Mouse (Mus musculus) lung, adult 18-20 months (tissue): Measurements from ENCODE around the gene Sept4.
A peak's percentile ranks its signal among the peaks of the same experiment; 100 is the strongest.

ENCODE experiments used
- DNase-seq, 2 experiments: peaks; one replicate each; pipeline ENCODE4 v3.0.0; 2022; ENCODE audit warnings: mixed read lengths in 2 of 2

The Sept4 gene

GRCm38 (mm10) chr11:87579713-87580112, 11.0 kb downstream of the Sept4 start:
- peak; percentile 60 for DNase-seq

GRCm38 (mm10) chr11:87580543-87581085, 11.9 kb downstream of the Sept4 start:
- no peak for DNase-seq

- no peak for DNase-seq
Measured at GRCm38 (mm10) chr11:87581161-87581865, 12.6 kb downstream of the Sept4 start.

DNA sequence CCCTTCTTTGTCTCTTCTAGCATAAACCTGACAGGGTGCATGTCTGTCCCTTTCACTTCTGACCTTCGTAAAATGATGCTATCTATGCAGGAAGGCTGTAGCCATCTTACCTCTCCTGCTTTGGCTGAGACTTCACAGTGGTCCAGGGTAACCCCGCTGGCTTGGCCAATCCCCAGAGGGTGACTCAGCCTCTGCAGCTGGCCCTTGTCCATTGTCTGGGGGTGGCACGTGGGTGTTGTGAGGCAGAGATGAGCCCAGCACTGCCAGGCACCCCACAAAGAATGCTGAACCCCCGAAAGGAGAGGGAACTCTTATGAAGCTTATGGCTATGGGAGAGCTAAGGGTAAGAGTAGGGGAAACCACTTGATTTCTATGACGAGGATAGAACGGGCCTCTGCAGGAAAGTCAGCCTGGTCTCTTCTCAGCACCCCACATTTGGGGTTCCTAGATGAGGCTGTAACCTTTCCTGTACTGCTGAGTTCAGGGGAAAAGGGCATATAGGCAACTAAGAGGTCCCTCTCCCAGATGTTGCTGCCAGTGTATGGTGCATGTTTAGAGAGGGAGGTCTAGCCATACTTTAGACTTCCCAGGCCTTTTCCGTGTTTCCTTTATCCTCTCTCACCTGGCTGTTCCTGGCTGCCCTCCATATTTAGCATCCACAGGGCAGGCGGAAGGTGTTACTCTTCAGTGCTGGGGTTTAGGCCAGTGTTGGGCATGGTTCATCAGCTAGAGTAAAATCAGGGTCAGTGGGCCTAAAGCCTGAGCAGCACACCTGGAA, 13.4 kb downstream of the Sept4 start:
- no peak for DNase-seq

DNA sequence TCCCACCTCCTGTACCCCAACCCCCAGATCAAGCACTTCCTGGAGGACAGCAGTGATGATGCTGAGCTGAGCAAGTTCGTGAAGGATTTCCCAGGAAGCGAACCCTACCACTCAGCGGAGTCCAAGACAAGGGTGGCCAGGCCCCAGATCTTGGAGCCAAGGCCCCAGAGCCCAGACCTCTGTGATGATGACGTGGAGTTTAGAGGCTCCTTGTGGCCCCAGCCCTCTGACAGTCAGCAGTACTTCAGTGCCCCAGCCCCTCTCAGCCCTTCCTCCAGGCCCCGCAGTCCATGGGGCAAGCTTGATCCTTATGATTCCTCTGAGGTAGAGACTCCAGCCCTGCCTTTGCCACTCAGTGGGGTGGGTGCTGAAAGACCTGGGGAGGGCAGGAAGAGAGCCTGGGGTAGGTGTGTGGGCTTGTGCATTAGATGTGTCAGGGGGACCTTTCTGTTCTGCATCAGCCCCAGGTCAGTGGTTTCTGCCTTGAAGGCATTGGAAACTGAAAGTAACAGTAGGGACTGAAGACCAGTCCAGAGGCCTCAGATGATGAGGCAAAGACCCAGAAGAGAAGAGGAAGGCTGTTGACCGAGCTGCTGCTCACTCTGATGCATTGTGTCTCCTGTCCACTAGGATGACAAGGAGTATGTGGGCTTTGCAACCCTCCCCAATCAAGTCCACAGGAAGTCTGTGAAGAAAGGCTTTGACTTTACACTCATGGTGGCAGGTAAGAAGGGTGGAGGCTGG, 14.8 kb downstream of the Sept4 start:
- no peak for DNase-seq

DNA sequence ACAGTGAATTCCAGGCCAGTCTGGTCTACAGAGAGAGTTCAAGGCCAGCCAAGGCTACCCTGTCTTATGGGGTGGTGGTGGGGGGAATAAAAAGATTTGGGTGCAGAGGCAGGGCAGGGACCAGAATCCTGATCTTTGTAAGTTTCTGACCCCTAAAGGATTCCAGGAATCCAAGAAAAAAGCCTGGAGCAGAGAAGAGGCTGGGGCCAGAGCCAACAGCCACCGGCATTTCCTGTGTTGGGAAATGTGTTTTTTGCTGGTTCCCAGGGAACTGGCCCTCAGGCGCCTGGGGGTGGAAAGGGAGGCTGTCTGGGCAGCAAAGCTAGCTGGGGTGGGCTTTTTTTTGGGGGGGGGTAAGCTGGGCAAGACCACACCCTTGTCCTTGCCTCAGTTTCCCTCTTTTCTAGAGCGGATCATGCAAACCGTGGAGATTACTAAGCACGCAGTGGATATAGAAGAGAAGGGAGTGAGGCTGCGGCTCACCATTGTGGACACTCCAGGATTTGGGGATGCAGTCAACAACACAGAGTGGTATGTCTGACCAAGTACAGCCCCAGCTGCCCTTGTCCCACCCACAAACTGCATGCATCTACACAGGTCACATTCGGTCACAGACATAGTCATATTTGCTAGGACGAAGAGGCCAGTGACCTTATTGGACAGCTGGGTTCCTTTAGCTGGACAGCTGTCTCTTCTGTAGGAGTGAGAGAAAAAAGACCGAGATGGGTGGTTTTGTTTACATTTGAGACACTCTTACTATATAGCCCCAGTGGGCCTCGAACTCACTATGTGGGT, 16.2 kb downstream of the Sept4 start:
- DNase-seq: peak; percentile 56 to 68

DNA sequence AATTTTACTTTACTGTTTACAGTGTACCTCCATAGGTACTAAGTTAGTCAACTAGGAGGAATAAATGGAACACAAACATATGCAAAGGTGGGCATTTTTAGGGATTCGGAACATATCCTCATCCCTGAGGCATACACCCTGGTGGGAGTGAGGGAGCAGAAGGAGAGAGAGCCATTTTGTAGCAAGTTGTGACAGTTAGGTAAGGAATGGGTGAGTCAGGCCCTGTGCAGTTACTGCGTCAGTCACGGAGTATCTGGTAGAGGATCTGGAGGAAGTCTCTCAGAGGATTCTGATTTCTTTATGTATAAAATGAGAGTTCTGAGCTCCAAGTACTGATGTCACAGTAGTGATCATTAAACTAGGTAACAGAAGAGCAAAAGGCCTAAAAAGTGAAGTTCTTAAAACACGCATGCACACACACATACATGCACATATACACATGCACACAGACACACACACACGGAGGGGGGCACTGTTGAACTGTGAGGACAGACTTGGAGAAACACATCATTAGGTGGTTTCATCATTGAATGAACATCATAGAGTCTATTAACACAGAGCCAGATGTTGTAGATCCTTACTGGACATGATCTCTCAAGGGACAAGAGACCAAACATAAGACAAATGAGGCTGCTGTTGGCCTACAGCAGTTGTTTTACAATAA, 18.6 kb downstream of the Sept4 start:
- DNase-seq: no peak

DNA sequence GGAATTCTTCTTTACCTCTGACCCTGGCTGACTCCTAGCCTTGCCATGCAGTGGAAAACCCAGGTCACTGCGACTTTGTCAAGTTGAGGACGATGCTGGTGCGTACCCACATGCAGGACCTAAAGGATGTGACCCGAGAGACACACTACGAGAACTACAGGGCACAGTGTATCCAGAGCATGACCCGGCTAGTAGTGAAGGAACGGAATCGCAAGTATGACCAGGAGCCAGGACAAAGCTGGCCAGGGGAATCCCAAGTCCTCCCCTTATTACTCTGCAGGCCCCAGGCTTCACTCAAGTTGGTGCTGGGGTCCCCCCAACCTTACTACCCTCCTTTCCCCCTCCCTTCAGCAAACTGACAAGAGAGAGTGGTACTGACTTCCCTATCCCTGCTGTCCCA, 20.9 kb downstream of the Sept4 start:
- DNase-seq: no peak

DNA sequence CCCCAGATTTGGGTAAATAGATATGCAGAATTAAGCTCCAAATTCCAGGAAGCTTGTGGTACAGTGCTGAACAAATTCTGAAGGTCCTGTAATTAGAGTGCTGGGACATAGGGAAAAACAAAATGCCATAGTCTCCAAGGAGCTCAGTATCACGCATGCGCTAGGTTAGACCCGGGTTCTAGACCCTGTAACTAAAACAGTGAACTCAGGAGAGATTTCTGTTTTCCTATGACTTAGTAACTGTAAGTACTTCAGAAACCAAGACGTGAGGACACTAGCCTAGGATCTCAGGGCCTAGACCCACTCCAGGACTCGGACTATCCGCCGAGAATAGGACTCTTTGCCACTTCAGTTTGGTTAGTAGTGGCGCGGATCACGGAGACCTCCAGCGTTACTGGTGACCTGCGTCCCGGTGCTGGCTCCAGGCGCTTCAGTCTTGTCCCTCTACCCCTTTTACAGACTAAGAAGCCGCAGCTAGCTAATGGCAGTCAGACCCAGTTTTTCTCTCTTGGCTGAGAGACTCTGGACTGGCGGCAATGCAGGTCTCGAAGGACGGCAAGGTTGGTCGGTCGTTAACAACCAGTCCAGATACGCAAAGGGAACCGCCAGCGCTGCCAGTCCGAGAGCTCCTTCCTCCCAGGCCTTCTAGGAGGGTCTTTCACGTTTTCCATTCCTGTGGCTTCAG, 22.3 kb downstream of the Sept4 start:
- DNase-seq: peak in 1 of 2 experiments; percentile 48

- DNase-seq: peak; percentile 100
Measured at GRCm38 (mm10) chr11:87591526-87592353, 23.0 kb downstream of the Sept4 start, which contains the start of gene Mtmr4. TSS of gene Mtmr4 (plus strand) at chr11:87592162.

DNA sequence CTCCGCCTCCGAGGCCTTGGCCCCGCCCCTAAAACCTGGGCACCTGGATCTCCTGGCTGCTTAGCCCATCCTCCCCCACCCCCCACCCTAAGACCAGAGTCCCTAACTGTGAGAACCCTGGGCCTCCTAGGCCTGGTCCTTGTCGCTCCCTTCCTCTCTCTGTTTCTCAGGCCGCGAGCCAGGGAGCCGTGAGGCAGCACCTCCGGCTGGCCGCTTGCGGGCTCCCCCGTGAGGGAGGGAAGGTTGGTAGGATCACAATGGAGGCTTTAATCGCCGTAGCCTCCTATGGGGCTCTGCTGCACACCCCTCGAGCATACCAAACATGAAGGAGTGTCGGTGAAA, 23.6 kb downstream of the Sept4 start:
- DNase-seq: no peak

DNA sequence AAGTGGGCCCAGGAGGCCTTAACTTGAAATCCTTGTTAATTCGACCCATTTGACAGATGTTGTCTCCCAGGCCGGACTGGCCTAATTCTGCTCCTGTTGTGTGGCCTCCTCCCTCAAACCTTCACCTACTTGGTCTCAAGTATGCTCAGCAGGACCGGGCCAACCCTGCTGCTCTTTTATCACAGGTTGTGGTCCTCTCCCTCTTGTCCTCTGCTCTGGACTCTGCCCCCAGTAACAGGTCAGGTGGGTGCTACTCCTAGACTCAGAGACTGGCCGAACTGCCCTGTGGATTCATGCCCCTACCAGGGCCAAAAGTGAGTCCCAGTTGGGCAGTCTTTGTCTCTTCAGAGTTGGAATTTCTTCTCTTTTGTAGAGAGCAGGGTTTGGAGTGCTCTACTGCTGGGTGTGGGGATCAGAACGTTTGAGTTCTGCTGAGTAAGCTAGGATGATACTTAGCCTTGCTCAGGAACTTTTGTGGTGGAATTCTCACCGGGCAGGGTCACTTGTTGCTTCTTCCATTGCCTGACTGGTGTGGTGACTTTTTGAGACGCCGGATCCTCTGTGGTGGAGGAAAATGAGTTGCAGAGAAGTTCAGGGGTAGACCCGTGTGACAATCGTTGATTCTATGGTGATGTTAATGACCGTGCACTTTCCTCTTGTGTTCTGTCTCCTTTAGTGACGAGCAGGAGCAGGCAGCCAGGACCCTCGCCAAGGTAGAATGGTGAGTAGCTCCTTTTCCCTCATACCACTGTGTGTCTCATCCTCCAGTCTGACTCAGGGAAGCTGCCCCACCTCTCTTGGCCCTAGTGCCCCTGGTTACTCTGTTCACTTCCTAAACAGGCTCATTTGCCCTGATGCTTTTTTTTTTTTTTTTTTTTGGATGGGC, 24.3 kb downstream of the Sept4 start:
- DNase-seq: no peak

DNA sequence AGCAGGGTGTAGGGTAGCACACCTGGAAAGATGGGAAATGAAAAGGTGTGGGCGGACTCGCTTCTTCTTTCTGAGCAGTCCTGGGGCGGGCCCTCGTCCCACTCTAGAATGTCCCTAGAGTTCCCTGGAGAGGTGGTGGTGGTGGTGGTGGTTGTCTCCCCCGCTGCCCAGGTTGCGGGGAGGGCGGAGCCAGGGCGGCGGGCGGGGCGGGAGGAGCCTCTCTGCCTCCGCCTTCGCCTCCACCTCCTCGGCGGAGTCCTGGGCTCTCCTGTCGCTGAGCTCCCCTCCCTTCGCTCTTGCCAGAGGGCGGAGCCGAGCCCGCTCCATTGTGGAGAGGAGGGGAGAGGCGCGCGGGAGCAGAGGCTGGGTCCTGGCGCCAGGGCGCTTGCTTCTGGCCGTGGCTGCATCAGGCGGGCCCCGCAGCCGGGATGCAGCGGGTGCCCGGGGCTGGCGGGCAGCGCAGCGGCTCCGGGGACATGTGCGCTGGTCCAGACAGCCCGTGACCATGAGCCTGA, 26.7 kb downstream of the Sept4 start:
- peak; percentile 92 to 95 for DNase-seq

GRCm38 (mm10) chr11:87595976-87596375, 27.3 kb downstream of the Sept4 start:
- no peak for DNase-seq

DNA sequence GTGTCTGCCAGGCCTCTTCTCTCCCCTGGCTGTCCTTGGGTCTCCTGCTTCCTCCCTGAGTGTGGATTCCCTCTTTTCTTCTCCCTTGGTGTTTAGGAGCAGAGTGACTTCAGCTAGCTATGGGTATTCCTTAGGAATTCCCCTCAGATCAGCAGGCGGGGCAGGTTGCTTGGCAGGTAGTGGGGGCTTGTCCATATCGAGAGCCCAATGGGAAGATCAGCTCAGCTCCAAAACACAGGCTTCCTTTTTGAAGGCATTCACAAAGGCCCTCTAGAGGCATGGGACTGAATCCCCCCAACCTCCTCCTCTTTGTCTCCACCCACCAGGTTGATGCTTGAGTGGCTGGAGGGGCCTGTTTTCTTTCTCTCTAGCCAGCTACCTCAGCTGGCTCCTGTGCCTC, 27.8 kb downstream of the Sept4 start:
- no peak for DNase-seq

DNA sequence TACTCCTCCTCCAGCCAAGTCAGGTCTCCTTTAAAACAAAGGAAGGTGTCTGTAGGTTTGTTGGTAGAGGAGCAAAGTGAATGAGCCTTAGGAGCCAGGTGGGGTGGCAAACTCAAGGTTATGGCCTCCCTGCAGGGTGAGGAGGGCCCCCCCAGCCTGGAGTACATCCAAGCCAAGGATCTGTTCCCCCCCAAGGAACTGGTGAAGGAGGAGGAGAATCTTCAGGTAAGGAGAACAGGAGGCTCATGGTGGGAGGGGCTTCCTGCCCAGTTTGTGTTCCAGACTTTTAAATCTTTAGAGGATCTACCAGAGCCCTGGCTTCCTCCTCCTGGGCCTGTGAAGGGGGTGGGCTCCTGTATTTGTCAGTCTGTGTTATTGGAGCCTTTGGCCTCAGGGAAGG, 28.4 kb downstream of the Sept4 start:
- DNase-seq: no peak

GRCm38 (mm10) chr11:87599395-87600089, 30.8 kb downstream of the Sept4 start:
- peak; percentile 57 to 59 for DNase-seq

- DNase-seq: peak; percentile 41 to 63
Measured at GRCm38 (mm10) chr11:87600322-87600853, 31.7 kb downstream of the Sept4 start.
